Mouse (Mus musculus): Measurements from ENCODE around the gene Chrnb1. TPM values are rescaled to one million over a fixed set of nuclear protein-coding genes. Genes with fewer than 3 reads are reported as not detected.
A peak's percentile ranks its signal among the peaks of the same experiment; 100 is the strongest.

The Chrnb1 gene
- polyA plus RNA-seq, 1 experiment from 2014 or later = 3.9 TPM

DNA sequence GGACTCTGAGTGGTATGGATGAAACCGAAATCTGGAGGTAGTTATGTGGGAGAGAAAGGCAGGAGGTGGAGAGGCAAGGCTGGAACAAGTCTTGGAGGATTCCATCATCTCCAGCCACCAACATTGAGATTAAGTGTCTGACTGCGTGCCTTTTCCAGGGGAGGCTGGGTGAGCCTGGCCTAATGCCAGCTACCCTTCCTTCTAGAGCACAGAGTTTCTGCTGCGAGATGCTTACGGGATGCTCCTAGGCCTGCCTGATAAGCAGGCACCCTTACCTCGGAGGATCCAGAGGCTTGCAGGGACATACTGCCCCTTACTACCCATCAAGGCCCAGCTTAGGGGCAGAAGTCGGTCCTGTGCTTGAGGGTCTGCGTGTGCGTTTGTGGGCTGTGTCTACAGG, 37.8 kb upstream of the Chrnb1 start:
- no peak for ATAC-seq
- Histone ChIP-seq H3K9me3 (ENCODE audit: control insufficient read depth, low read length) (no peaks in the 10 kb centered on the region), H3K9ac (ENCODE audit: low read depth, low read length) (peak overlapping the region; percentile 78), H3K36me3 (ENCODE audit: control insufficient read depth, insufficient read depth, low read length) (peaks cover 3% of the 10 kb centered on the region; the same call in 1 of the 2 replicates), H3K4me2 (ENCODE audit: low read depth, low read length) (peak overlapping the region; percentile 95), H3K4me1 (ENCODE audit: control insufficient read depth, insufficient read depth, low read length) (peaks cover 29% of the 10 kb centered on the region), H3K27ac (ENCODE audit: low read length) (0 out of 2 replicates have a peak overlapping the region, but pooled peaks have one; percentile 2), H3K27me3 (replicated peaks; ENCODE audit: control insufficient read depth, insufficient read depth, low read length) (peaks cover 5% of the 10 kb centered on the region; the same call in 1 of the 2 replicates), H3K4me3 (ENCODE audit: low read length) (peak overlapping the region; percentile 45)
- 50% methylated on average over 8 of the region's 8 CpGs for WGBS

DNA sequence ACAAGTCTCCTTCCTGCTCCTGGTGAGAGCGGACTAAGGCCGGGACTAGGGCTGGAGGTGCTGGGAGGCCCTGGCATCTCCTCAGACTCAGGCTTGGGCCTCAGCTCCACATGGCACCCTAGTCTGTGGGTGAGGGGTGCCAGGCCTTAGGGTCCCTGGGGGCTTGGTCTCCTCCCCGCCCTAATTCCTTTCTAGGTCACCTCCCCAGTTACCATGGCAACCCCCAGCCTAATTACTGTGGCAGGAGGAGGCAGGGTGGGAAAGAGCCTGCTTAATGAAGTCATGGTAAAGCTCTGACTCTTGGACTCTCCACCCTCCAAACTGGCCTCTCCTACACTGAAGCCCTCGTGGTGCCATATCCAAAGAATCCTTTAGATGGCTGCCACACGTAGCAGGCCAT, 33.1 kb upstream of the Chrnb1 start:
- Histone ChIP-seq H3K4me3 (ENCODE audit: low read length) (no peak overlapping the region), H3K27me3 (replicated peaks; ENCODE audit: control insufficient read depth, insufficient read depth, low read length) (no peaks in the 10 kb centered on the region), H3K9ac (ENCODE audit: low read depth, low read length) (no peak overlapping the region), H3K4me2 (ENCODE audit: low read depth, low read length) (no peak overlapping the region), H3K4me1 (ENCODE audit: control insufficient read depth, insufficient read depth, low read length) (peaks cover 7% of the 10 kb centered on the region), H3K36me3 (ENCODE audit: control insufficient read depth, insufficient read depth, low read length) (peaks cover 13% of the 10 kb centered on the region; the same call in 1 of the 2 replicates), H3K27ac (ENCODE audit: low read length) (no peak overlapping the region), H3K9me3 (ENCODE audit: control insufficient read depth, low read length) (no peaks in the 10 kb centered on the region)
- 70% methylated on average over 5 of the region's 5 CpGs for WGBS
- 0 out of 2 replicates have a peak, but pooled peaks have one; percentile 34 for ATAC-seq

GRCm38 (mm10) chr11:69823456-69823855, 27.7 kb upstream of the Chrnb1 start:
- no peak overlapping the region for H3K27ac ChIP-seq (ENCODE audit: low read length)
- no peaks in the 10 kb centered on the region for H3K4me1 ChIP-seq (ENCODE audit: control insufficient read depth, insufficient read depth, low read length)
- no peak overlapping the region for H3K4me3 ChIP-seq (ENCODE audit: low read length)
- no peak overlapping the region for H3K4me2 ChIP-seq (ENCODE audit: low read depth, low read length)
- H3K36me3 ChIP-seq (ENCODE audit: control insufficient read depth, insufficient read depth, low read length) = peaks cover 11% of the 10 kb centered on the region; the same call in 1 of the 2 replicates
- no peaks in the 10 kb centered on the region for H3K27me3 ChIP-seq (replicated peaks; ENCODE audit: control insufficient read depth, insufficient read depth, low read length)
- no peaks in the 10 kb centered on the region for H3K9me3 ChIP-seq (ENCODE audit: control insufficient read depth, low read length)
- WGBS = 81% methylated on average over 2 of the region's 2 CpGs
- no peak overlapping the region for H3K9ac ChIP-seq (ENCODE audit: low read depth, low read length)
- ATAC-seq = no peak

DNA sequence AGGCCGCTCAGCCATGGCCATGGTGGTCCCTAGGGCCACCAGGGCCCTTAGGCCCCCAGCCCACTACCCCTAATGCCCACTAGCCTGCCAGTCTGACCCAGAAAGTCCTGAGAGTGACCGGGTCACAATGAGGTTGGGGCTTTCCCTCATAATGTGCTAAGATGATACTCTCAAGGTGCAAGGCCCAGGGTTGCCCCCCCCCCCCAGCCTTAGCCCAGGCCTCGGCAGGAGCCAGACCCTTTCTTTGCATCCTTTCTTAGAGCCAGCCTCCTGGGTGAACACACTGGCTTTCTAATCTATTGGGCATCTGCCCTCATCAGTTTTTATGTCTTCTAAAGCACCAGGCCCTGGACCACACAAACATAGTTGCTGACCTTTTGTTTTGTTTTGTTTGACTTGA, 26.3 kb upstream of the Chrnb1 start, which contains the start of gene Spem1:
Gene Spem1 (minus strand): TSS at position 101 of the 400 bp plus-strand sequence.
- WGBS = 88% methylated on average over 3 of the region's 3 CpGs
- no peaks in the 10 kb centered on the region for H3K4me1 ChIP-seq (ENCODE audit: control insufficient read depth, insufficient read depth, low read length)
- H3K4me2 ChIP-seq (ENCODE audit: low read depth, low read length) = no peak within 1 kb of the TSS
- no peak within 1 kb of the TSS for H3K27ac ChIP-seq (ENCODE audit: low read length)
- peaks cover 10% of the 10 kb centered on the region; the same call in 1 of the 2 replicates for H3K36me3 ChIP-seq (ENCODE audit: control insufficient read depth, insufficient read depth, low read length)
- no peak within 1 kb of the TSS for H3K4me3 ChIP-seq (ENCODE audit: low read length)
- no peak within 1 kb of the TSS for H3K9ac ChIP-seq (ENCODE audit: low read depth, low read length)
- H3K27me3 ChIP-seq (replicated peaks; ENCODE audit: control insufficient read depth, insufficient read depth, low read length) = no peaks in the 10 kb centered on the region
- H3K9me3 ChIP-seq (ENCODE audit: control insufficient read depth, low read length) = peaks cover 9% of the 10 kb centered on the region
- no peak for ATAC-seq

DNA sequence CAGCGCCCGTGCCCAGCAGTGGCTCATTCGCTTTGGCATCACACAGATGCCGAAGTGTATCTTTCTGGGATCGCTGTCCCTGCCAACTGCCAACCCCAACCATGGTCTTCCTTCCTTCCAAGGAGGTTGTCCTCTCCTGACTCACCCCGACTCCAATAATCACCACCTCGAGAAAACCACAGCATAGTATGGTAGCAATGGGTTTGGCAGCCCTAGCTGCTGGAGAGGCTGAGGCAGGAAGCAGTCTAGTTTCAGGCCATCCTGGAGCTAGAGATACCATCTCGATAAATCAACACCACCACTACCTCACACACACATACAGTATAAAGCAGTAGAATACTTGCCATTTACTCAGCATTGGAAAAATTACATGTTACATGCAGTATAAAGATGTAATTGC, 23.1 kb upstream of the Chrnb1 start:
- no peak overlapping the region for H3K27ac ChIP-seq (ENCODE audit: low read length)
- H3K4me2 ChIP-seq (ENCODE audit: low read depth, low read length) = no peak overlapping the region
- ATAC-seq = no peak
- H3K9ac ChIP-seq (ENCODE audit: low read depth, low read length) = no peak overlapping the region
- H3K4me3 ChIP-seq (ENCODE audit: low read length) = no peak overlapping the region
- no peaks in the 10 kb centered on the region for H3K36me3 ChIP-seq (ENCODE audit: control insufficient read depth, insufficient read depth, low read length)
- no peaks in the 10 kb centered on the region for H3K4me1 ChIP-seq (ENCODE audit: control insufficient read depth, insufficient read depth, low read length)
- WGBS = 91% methylated on average over 8 of the region's 8 CpGs
- H3K9me3 ChIP-seq (ENCODE audit: control insufficient read depth, low read length) = peaks cover 9% of the 10 kb centered on the region
- H3K27me3 ChIP-seq (replicated peaks; ENCODE audit: control insufficient read depth, insufficient read depth, low read length) = no peaks in the 10 kb centered on the region

GRCm38 (mm10) chr11:69818365-69818764, 22.6 kb upstream of the Chrnb1 start, which contains the start of gene Spem2:
Spem2 (minus strand) TSS chr11:69818465.
- no peak for ATAC-seq
- no peak within 1 kb of the TSS for H3K4me3 ChIP-seq (ENCODE audit: low read length)
- H3K9me3 ChIP-seq (ENCODE audit: control insufficient read depth, low read length) = peaks cover 9% of the 10 kb centered on the region
- no peaks in the 10 kb centered on the region for H3K4me1 ChIP-seq (ENCODE audit: control insufficient read depth, insufficient read depth, low read length)
- no peak within 1 kb of the TSS for H3K27ac ChIP-seq (ENCODE audit: low read length)
- H3K4me2 ChIP-seq (ENCODE audit: low read depth, low read length) = no peak within 1 kb of the TSS
- H3K27me3 ChIP-seq (replicated peaks; ENCODE audit: control insufficient read depth, insufficient read depth, low read length) = no peaks in the 10 kb centered on the region
- no peak within 1 kb of the TSS for H3K9ac ChIP-seq (ENCODE audit: low read depth, low read length)
- WGBS = 77% methylated on average over 2 of the region's 2 CpGs
- H3K36me3 ChIP-seq (ENCODE audit: control insufficient read depth, insufficient read depth, low read length) = no peaks in the 10 kb centered on the region

- H3K36me3 ChIP-seq (ENCODE audit: control insufficient read depth, insufficient read depth, low read length) = no peaks in the 10 kb centered on the region
- H3K4me1 ChIP-seq (ENCODE audit: control insufficient read depth, insufficient read depth, low read length) = no peaks in the 10 kb centered on the region
- WGBS = 87% methylated on average over 12 of the region's 12 CpGs
- H3K9ac ChIP-seq (ENCODE audit: low read depth, low read length) = no peak overlapping the region
- no peak overlapping the region for H3K4me3 ChIP-seq (ENCODE audit: low read length)
- peaks cover 9% of the 10 kb centered on the region for H3K9me3 ChIP-seq (ENCODE audit: control insufficient read depth, low read length)
- peak; percentile 65 for ATAC-seq
- no peaks in the 10 kb centered on the region for H3K27me3 ChIP-seq (replicated peaks; ENCODE audit: control insufficient read depth, insufficient read depth, low read length)
- H3K4me2 ChIP-seq (ENCODE audit: low read depth, low read length) = no peak overlapping the region
- H3K27ac ChIP-seq (ENCODE audit: low read length) = no peak overlapping the region
Measured at GRCm38 (mm10) chr11:69816520-69816919, 20.8 kb upstream of the Chrnb1 start.

DNA sequence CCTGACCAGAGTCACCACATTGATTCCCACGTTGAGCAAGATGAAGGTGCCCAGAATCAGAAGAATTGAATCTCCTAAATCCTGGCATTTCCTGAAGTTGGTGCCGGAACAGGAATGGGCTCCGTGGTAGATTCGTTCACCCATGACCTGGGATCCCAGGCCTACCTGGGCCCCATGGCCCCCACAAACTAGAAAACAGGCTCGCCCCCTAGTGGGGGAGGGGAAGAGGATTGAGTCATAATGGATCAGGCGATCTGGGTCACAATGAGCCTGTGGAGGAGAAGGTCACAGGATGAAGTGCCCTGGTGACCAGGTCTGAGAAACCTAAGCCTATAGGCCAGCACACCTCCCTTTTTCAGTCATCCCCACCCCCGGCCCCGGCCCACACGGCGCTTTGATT, 19.4 kb upstream of the Chrnb1 start, which contains the start of gene Gm39566:
Gene Gm39566 (minus strand): TSS at position 144 of the 400 bp plus-strand sequence.
- no peaks in the 10 kb centered on the region for H3K4me1 ChIP-seq (ENCODE audit: control insufficient read depth, insufficient read depth, low read length)
- 56% methylated on average over 10 of the region's 10 CpGs for WGBS
- peaks cover 9% of the 10 kb centered on the region for H3K9me3 ChIP-seq (ENCODE audit: control insufficient read depth, low read length)
- no peaks in the 10 kb centered on the region for H3K36me3 ChIP-seq (ENCODE audit: control insufficient read depth, insufficient read depth, low read length)
- H3K4me2 ChIP-seq (ENCODE audit: low read depth, low read length) = no peak within 1 kb of the TSS
- ATAC-seq = no peak
- H3K9ac ChIP-seq (ENCODE audit: low read depth, low read length) = no peak within 1 kb of the TSS
- no peaks in the 10 kb centered on the region for H3K27me3 ChIP-seq (replicated peaks; ENCODE audit: control insufficient read depth, insufficient read depth, low read length)
- H3K4me3 ChIP-seq (ENCODE audit: low read length) = no peak within 1 kb of the TSS
- H3K27ac ChIP-seq (ENCODE audit: low read length) = no peak within 1 kb of the TSS

DNA sequence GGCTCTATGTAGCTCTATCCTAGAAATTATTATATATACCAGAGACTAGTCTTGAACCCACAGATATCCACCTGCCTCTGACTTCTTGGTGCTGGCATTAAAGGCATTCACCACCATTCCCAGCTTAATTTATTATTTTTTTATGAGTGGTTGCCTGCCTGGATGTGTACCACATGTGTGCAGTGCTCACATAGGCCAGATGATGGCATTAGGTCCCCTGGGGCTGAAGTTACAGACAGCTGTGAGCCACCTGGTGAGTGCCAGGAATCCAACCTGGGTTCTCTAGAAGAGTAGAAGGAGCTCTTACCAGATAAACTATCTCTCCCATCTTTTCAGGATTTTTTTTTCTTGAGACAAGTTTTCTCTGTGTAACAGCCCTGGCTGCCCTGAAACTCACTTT, 14.5 kb upstream of the Chrnb1 start:
- H3K27me3 ChIP-seq (replicated peaks; ENCODE audit: control insufficient read depth, insufficient read depth, low read length) = no peaks in the 10 kb centered on the region

DNA sequence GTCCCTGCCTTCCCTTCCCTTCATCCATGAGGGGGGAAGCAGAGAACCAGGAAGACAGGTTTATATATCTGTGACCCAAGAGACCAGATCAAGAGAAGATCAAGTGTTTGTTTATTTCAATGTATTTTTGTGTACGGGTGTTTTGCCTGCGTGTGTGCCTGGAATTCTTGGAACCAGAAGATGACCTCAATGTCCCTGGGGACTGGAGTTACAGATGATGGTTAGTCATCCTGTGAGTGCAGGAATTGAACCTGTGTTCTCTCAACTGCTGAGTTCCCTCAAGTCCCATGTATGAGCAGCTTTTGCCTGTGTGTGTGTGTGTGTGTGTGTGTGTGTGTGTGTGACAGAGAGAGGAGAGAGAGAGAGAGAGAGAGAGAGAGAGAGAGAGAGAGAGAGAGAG, 11.9 kb upstream of the Chrnb1 start:
- Histone ChIP-seq H3K9ac (ENCODE audit: low read depth, low read length) (no peak overlapping the region), H3K4me1 (ENCODE audit: control insufficient read depth, insufficient read depth, low read length) (peaks cover 17% of the 10 kb centered on the region), H3K27me3 (replicated peaks; ENCODE audit: control insufficient read depth, insufficient read depth, low read length) (no peaks in the 10 kb centered on the region), H3K36me3 (ENCODE audit: control insufficient read depth, insufficient read depth, low read length) (no peaks in the 10 kb centered on the region), H3K4me2 (ENCODE audit: low read depth, low read length) (no peak overlapping the region), H3K9me3 (ENCODE audit: control insufficient read depth, low read length) (no peaks in the 10 kb centered on the region), H3K4me3 (ENCODE audit: low read length) (no peak overlapping the region), H3K27ac (ENCODE audit: low read length) (no peak overlapping the region)
- 57% methylated on average over 2 of the region's 2 CpGs for WGBS
- no peak for ATAC-seq

More for the DNA sequence above, 14.5 kb upstream of the Chrnb1 start:
- Histone ChIP-seq H3K36me3 (ENCODE audit: control insufficient read depth, insufficient read depth, low read length) (no peaks in the 10 kb centered on the region), H3K4me1 (ENCODE audit: control insufficient read depth, insufficient read depth, low read length) (no peaks in the 10 kb centered on the region), H3K27ac (ENCODE audit: low read length) (no peak overlapping the region), H3K4me3 (ENCODE audit: low read length) (no peak overlapping the region), H3K9me3 (ENCODE audit: control insufficient read depth, low read length) (no peaks in the 10 kb centered on the region), H3K4me2 (ENCODE audit: low read depth, low read length) (no peak overlapping the region), H3K9ac (ENCODE audit: low read depth, low read length) (no peak overlapping the region)
- no peak for ATAC-seq

All from intestine, embryonic 16.5 days (tissue).